Mouse (Mus musculus): ENCODE measurements around the gene Cbarp. TPM values are rescaled to one million over a fixed set of nuclear protein-coding genes. Genes with fewer than 3 reads are reported as not detected.

Gene Cbarp
- polyA plus RNA-seq, 1 experiment: 3.8 TPM

- peak overlapping the region; percentile 79 for H3K4me3 ChIP-seq (ENCODE audit: control insufficient read depth, low read depth, low read length)
- peaks cover 24% of the 10 kb centered on the region for H3K4me1 ChIP-seq (ENCODE audit: control insufficient read depth, insufficient read depth, low read length)
- H3K27me3 ChIP-seq (ENCODE audit: control insufficient read depth, insufficient read depth, low read length): no peaks in the 10 kb centered on the region
- H3K27ac ChIP-seq (ENCODE audit: control insufficient read depth, insufficient read depth, low read depth, low read length): peak overlapping the region; percentile 98
- H3K36me3 ChIP-seq (ENCODE audit: control insufficient read depth, insufficient read depth, low read length): no peaks in the 10 kb centered on the region; the same call in 1 of the 2 replicates
- TF ChIP-seq CTCF (IDR thresholded peaks at IDR 0.05; ENCODE audit: control insufficient read depth, insufficient read depth, insufficient replicate concordance, low read depth, low read length) (peak; percentile 88), POLR2A (IDR thresholded peaks at IDR 0.05; ENCODE audit: control insufficient read depth, low read depth, low read length) (no peak)
Measured at GRCm38 (mm10) chr10:80114341-80115284, 26.0 kb downstream of the Cbarp start.

GRCm38 (mm10) chr10:80107678-80108077, 33.0 kb downstream of the Cbarp start:
- Histone ChIP-seq H3K36me3 (ENCODE audit: control insufficient read depth, insufficient read depth, low read length) (no peaks in the 10 kb centered on the region), H3K27ac (ENCODE audit: control insufficient read depth, insufficient read depth, low read depth, low read length) (no peak overlapping the region), H3K4me1 (ENCODE audit: control insufficient read depth, insufficient read depth, low read length) (peaks cover 12% of the 10 kb centered on the region), H3K27me3 (ENCODE audit: control insufficient read depth, insufficient read depth, low read length) (no peaks in the 10 kb centered on the region), H3K4me3 (ENCODE audit: control insufficient read depth, low read depth, low read length) (no peak overlapping the region)
- TF ChIP-seq POLR2A (IDR thresholded peaks at IDR 0.05; ENCODE audit: control insufficient read depth, low read depth, low read length): no peak
- TF ChIP-seq CTCF (IDR thresholded peaks at IDR 0.05; ENCODE audit: control insufficient read depth, insufficient read depth, insufficient replicate concordance, low read depth, low read length): no peak

- Histone ChIP-seq H3K4me1 (ENCODE audit: control insufficient read depth, insufficient read depth, low read length) (peaks cover 21% of the 10 kb centered on the region), H3K4me3 (ENCODE audit: control insufficient read depth, low read depth, low read length) (no peak overlapping the region), H3K27ac (ENCODE audit: control insufficient read depth, insufficient read depth, low read depth, low read length) (no peak overlapping the region), H3K36me3 (ENCODE audit: control insufficient read depth, insufficient read depth, low read length) (no peaks in the 10 kb centered on the region), H3K27me3 (ENCODE audit: control insufficient read depth, insufficient read depth, low read length) (no peaks in the 10 kb centered on the region)
- TF ChIP-seq CTCF (IDR thresholded peaks at IDR 0.05; ENCODE audit: control insufficient read depth, insufficient read depth, insufficient replicate concordance, low read depth, low read length) (no peak), POLR2A (IDR thresholded peaks at IDR 0.05; ENCODE audit: control insufficient read depth, low read depth, low read length) (no peak)
Measured at GRCm38 (mm10) chr10:80105926-80106325, 34.7 kb downstream of the Cbarp start.

- Histone ChIP-seq H3K36me3 (ENCODE audit: control insufficient read depth, insufficient read depth, low read length) (no peaks in the 10 kb centered on the region), H3K27me3 (ENCODE audit: control insufficient read depth, insufficient read depth, low read length) (no peaks in the 10 kb centered on the region), H3K4me3 (ENCODE audit: control insufficient read depth, low read depth, low read length) (no peak within 1 kb of the TSS), H3K27ac (ENCODE audit: control insufficient read depth, insufficient read depth, low read depth, low read length) (no peak within 1 kb of the TSS), H3K4me1 (ENCODE audit: control insufficient read depth, insufficient read depth, low read length) (peaks cover 25% of the 10 kb centered on the region)
- TF ChIP-seq POLR2A (IDR thresholded peaks at IDR 0.05; ENCODE audit: control insufficient read depth, low read depth, low read length) (no peak), CTCF (IDR thresholded peaks at IDR 0.05; ENCODE audit: control insufficient read depth, insufficient read depth, insufficient replicate concordance, low read depth, low read length) (no peak)
Measured at GRCm38 (mm10) chr10:80105460-80105859, 35.2 kb downstream of the Cbarp start, which contains the start of gene Sbno2. Gene Sbno2, minus strand, starts transcription at chr10:80105571.

GRCm38 (mm10) chr10:80104181-80104580, 36.5 kb downstream of the Cbarp start:
- H3K4me1 ChIP-seq (ENCODE audit: control insufficient read depth, insufficient read depth, low read length): peaks cover 28% of the 10 kb centered on the region
- no peaks in the 10 kb centered on the region for H3K27me3 ChIP-seq (ENCODE audit: control insufficient read depth, insufficient read depth, low read length)
- no peaks in the 10 kb centered on the region for H3K36me3 ChIP-seq (ENCODE audit: control insufficient read depth, insufficient read depth, low read length)
- H3K4me3 ChIP-seq (ENCODE audit: control insufficient read depth, low read depth, low read length): no peak overlapping the region
- H3K27ac ChIP-seq (ENCODE audit: control insufficient read depth, insufficient read depth, low read depth, low read length): no peak overlapping the region
- no peak for TF ChIP-seq POLR2A (IDR thresholded peaks at IDR 0.05; ENCODE audit: control insufficient read depth, low read depth, low read length)
- TF ChIP-seq CTCF (IDR thresholded peaks at IDR 0.05; ENCODE audit: control insufficient read depth, insufficient read depth, insufficient replicate concordance, low read depth, low read length): no peak

GRCm38 (mm10) chr10:80103032-80103431, 37.6 kb downstream of the Cbarp start:
- no peak overlapping the region for H3K4me3 ChIP-seq (ENCODE audit: control insufficient read depth, low read depth, low read length)
- no peaks in the 10 kb centered on the region for H3K27me3 ChIP-seq (ENCODE audit: control insufficient read depth, insufficient read depth, low read length)
- peaks cover 28% of the 10 kb centered on the region for H3K4me1 ChIP-seq (ENCODE audit: control insufficient read depth, insufficient read depth, low read length)
- TF ChIP-seq CTCF (IDR thresholded peaks at IDR 0.05; ENCODE audit: control insufficient read depth, insufficient read depth, insufficient replicate concordance, low read depth, low read length) (no peak), POLR2A (IDR thresholded peaks at IDR 0.05; ENCODE audit: control insufficient read depth, low read depth, low read length) (no peak)
- peak overlapping the region; percentile 65 for H3K27ac ChIP-seq (ENCODE audit: control insufficient read depth, insufficient read depth, low read depth, low read length)
- no peaks in the 10 kb centered on the region for H3K36me3 ChIP-seq (ENCODE audit: control insufficient read depth, insufficient read depth, low read length)

- peak overlapping the region; percentile 99 for H3K4me3 ChIP-seq (ENCODE audit: control insufficient read depth, low read depth, low read length)
- H3K36me3 ChIP-seq (ENCODE audit: control insufficient read depth, insufficient read depth, low read length): no peaks in the 10 kb centered on the region
- H3K27ac ChIP-seq (ENCODE audit: control insufficient read depth, insufficient read depth, low read depth, low read length): peak overlapping the region; percentile 95
- peaks cover 28% of the 10 kb centered on the region for H3K4me1 ChIP-seq (ENCODE audit: control insufficient read depth, insufficient read depth, low read length)
- TF ChIP-seq POLR2A (IDR thresholded peaks at IDR 0.05; ENCODE audit: control insufficient read depth, low read depth, low read length) (peak; percentile 78; the same call in 1 of the 2 replicates), CTCF (IDR thresholded peaks at IDR 0.05; ENCODE audit: control insufficient read depth, insufficient read depth, insufficient replicate concordance, low read depth, low read length) (no peak)
- no peaks in the 10 kb centered on the region for H3K27me3 ChIP-seq (ENCODE audit: control insufficient read depth, insufficient read depth, low read length)
Measured at GRCm38 (mm10) chr10:80102216-80102915, 38.3 kb downstream of the Cbarp start.

Data from testis, adult 2 months (tissue).